Mouse (Mus musculus): ENCODE measurements around the gene Mon1a. TPM values are rescaled to one million over a fixed set of nuclear protein-coding genes. Genes with fewer than 3 reads are reported as not detected.

Mon1a gene
- total RNA-seq, 1 experiment: 5.4 TPM

GRCm38 (mm10) chr9:107864493-107864892, 23.5 kb upstream of the Mon1a start:
- Histone ChIP-seq H3K4me3 (ENCODE audit: insufficient read depth in 1 of 2, low read depth in 1 of 2, low read length in 2 of 2, poor library complexity in 1 of 2, severe bottlenecking in 1 of 2) (no peak overlapping the region), H3K4me1 (ENCODE audit: control insufficient read depth in 2 of 2, insufficient read depth in 2 of 2, low read length in 2 of 2, poor library complexity in 1 of 2) (0 out of 4 replicates have a peak, but pooled peaks cover 0 to 2% of the 10 kb centered on the region in 2 experiments), H3K36me3 (ENCODE audit: control insufficient read depth, insufficient read depth, low read length, poor library complexity, severe bottlenecking) (no peaks in the 10 kb centered on the region), H3K9me3 (ENCODE audit: control insufficient read depth, insufficient read depth, low read depth, low read length) (no peaks in the 10 kb centered on the region), H3K27ac (ENCODE audit: insufficient read depth, low read depth, low read length, poor library complexity, severe bottlenecking) (no peak overlapping the region), H3K9ac (ENCODE audit: insufficient read depth, low read depth, low read length, poor library complexity, severe bottlenecking) (no peak overlapping the region)
- in situ Hi-C loops (cut with MboI; ENCODE audit: low sequenced_read_pairs in 2 of 2, unreplicated experiment in 2 of 2): no loop called here
- TF ChIP-seq ZNF384 (IDR thresholded peaks at IDR 0.05; ENCODE audit: low read depth, low read length) (no peak), ZC3H11A (IDR thresholded peaks at IDR 0.05; ENCODE audit: borderline replicate concordance, low read depth, low read length) (no peak), HCFC1 (IDR thresholded peaks at IDR 0.05; ENCODE audit: borderline replicate concordance, insufficient read depth, low read length) (no peak), CHD2 (IDR thresholded peaks at IDR 0.05; ENCODE audit: low read depth, low read length) (no peak), MAFK (IDR thresholded peaks at IDR 0.05; ENCODE audit: insufficient read depth, low read depth, low read length) (no peak)
- DNase-seq (ENCODE audit: low read depth, low spot score): no peak

GRCm38 (mm10) chr9:107866081-107866480, 21.9 kb upstream of the Mon1a start:
- Histone ChIP-seq H3K9me3 (ENCODE audit: control insufficient read depth, insufficient read depth, low read depth, low read length) (no peaks in the 10 kb centered on the region), H3K9ac (ENCODE audit: insufficient read depth, low read depth, low read length, poor library complexity, severe bottlenecking) (no peak overlapping the region), H3K36me3 (ENCODE audit: control insufficient read depth, insufficient read depth, low read length, poor library complexity, severe bottlenecking) (no peaks in the 10 kb centered on the region; the same call in 1 of the 2 replicates), H3K27ac (ENCODE audit: insufficient read depth, low read depth, low read length, poor library complexity, severe bottlenecking) (no peak overlapping the region), H3K4me1 (ENCODE audit: control insufficient read depth in 2 of 2, insufficient read depth in 2 of 2, low read length in 2 of 2, poor library complexity in 1 of 2) (0 out of 4 replicates have a peak, but pooled peaks cover 0 to 2% of the 10 kb centered on the region in 2 experiments), H3K4me3 (ENCODE audit: insufficient read depth in 1 of 2, low read depth in 1 of 2, low read length in 2 of 2, poor library complexity in 1 of 2, severe bottlenecking in 1 of 2) (no peak overlapping the region)
- in situ Hi-C loops (cut with MboI; ENCODE audit: low sequenced_read_pairs in 2 of 2, unreplicated experiment in 2 of 2): no loop called here
- peak; percentile 13 for DNase-seq (ENCODE audit: low read depth, low spot score)
- TF ChIP-seq CHD2 (IDR thresholded peaks at IDR 0.05; ENCODE audit: low read depth, low read length): no peak
- TF ChIP-seq ZC3H11A (IDR thresholded peaks at IDR 0.05; ENCODE audit: borderline replicate concordance, low read depth, low read length): no peak
- no peak for TF ChIP-seq MAFK (IDR thresholded peaks at IDR 0.05; ENCODE audit: insufficient read depth, low read depth, low read length)
- no peak for TF ChIP-seq ZNF384 (IDR thresholded peaks at IDR 0.05; ENCODE audit: low read depth, low read length)
- no peak for TF ChIP-seq HCFC1 (IDR thresholded peaks at IDR 0.05; ENCODE audit: borderline replicate concordance, insufficient read depth, low read length)

GRCm38 (mm10) chr9:107872350-107873098, 15.4 kb upstream of the Mon1a start:
- Histone ChIP-seq H3K9me3 (ENCODE audit: control insufficient read depth, insufficient read depth, low read depth, low read length) (no peaks in the 10 kb centered on the region), H3K4me1 (ENCODE audit: control insufficient read depth in 2 of 2, insufficient read depth in 2 of 2, low read length in 2 of 2, poor library complexity in 1 of 2) (peaks cover 0 to 7% of the 10 kb centered on the region in 2 experiments; a peak in 1 of 4 replicates), H3K9ac (ENCODE audit: insufficient read depth, low read depth, low read length, poor library complexity, severe bottlenecking) (peak overlapping the region; percentile 95), H3K36me3 (ENCODE audit: control insufficient read depth, insufficient read depth, low read length, poor library complexity, severe bottlenecking) (no peaks in the 10 kb centered on the region; the same call in 1 of the 2 replicates), H3K27ac (ENCODE audit: insufficient read depth, low read depth, low read length, poor library complexity, severe bottlenecking) (peak overlapping the region; percentile 47), H3K4me3 (ENCODE audit: insufficient read depth in 1 of 2, low read depth in 1 of 2, low read length in 2 of 2, poor library complexity in 1 of 2, severe bottlenecking in 1 of 2) (peak overlapping the region; percentile 90 to 95)
- in situ Hi-C loops (cut with MboI; ENCODE audit: low sequenced_read_pairs in 2 of 2, unreplicated experiment in 2 of 2): no loop called here
- peak; percentile 83 for DNase-seq (ENCODE audit: low read depth, low spot score)
- peak; percentile 82 for TF ChIP-seq HCFC1 (IDR thresholded peaks at IDR 0.05; ENCODE audit: borderline replicate concordance, insufficient read depth, low read length)
- TF ChIP-seq ZNF384 (IDR thresholded peaks at IDR 0.05; ENCODE audit: low read depth, low read length): no peak
- TF ChIP-seq MAFK (IDR thresholded peaks at IDR 0.05; ENCODE audit: insufficient read depth, low read depth, low read length): no peak
- 0 out of 2 replicates have a peak, but pooled peaks have one; percentile 49 for TF ChIP-seq CHD2 (IDR thresholded peaks at IDR 0.05; ENCODE audit: low read depth, low read length)
- TF ChIP-seq ZC3H11A (IDR thresholded peaks at IDR 0.05; ENCODE audit: borderline replicate concordance, low read depth, low read length): no peak

GRCm38 (mm10) chr9:107873137-107873536, 14.8 kb upstream of the Mon1a start, which contains the start of gene Rbm6:
TSS of gene Rbm6 (minus strand) at chr9:107873237.
- H3K9me3 ChIP-seq (ENCODE audit: control insufficient read depth, insufficient read depth, low read depth, low read length): no peaks in the 10 kb centered on the region

More at GRCm38 (mm10) chr9:107873137-107873536, 14.8 kb upstream of the Mon1a start, which contains the start of gene Rbm6:
- Histone ChIP-seq H3K9ac (ENCODE audit: insufficient read depth, low read depth, low read length, poor library complexity, severe bottlenecking) (peak within 1 kb of the TSS; percentile 95), H3K36me3 (ENCODE audit: control insufficient read depth, insufficient read depth, low read length, poor library complexity, severe bottlenecking) (no peaks in the 10 kb centered on the region; the same call in 1 of the 2 replicates), H3K4me1 (ENCODE audit: control insufficient read depth in 2 of 2, insufficient read depth in 2 of 2, low read length in 2 of 2, poor library complexity in 1 of 2) (peaks cover 0 to 7% of the 10 kb centered on the region in 2 experiments; a peak in 1 of 4 replicates), H3K27ac (ENCODE audit: insufficient read depth, low read depth, low read length, poor library complexity, severe bottlenecking) (peak within 1 kb of the TSS; percentile 47), H3K4me3 (ENCODE audit: insufficient read depth in 1 of 2, low read depth in 1 of 2, low read length in 2 of 2, poor library complexity in 1 of 2, severe bottlenecking in 1 of 2) (peak within 1 kb of the TSS; percentile 90 to 95)
- TF ChIP-seq ZNF384 (IDR thresholded peaks at IDR 0.05; ENCODE audit: low read depth, low read length): no peak
- no peak for TF ChIP-seq ZC3H11A (IDR thresholded peaks at IDR 0.05; ENCODE audit: borderline replicate concordance, low read depth, low read length)
- TF ChIP-seq HCFC1 (IDR thresholded peaks at IDR 0.05; ENCODE audit: borderline replicate concordance, insufficient read depth, low read length): no peak
- TF ChIP-seq MAFK (IDR thresholded peaks at IDR 0.05; ENCODE audit: insufficient read depth, low read depth, low read length): no peak
- TF ChIP-seq CHD2 (IDR thresholded peaks at IDR 0.05; ENCODE audit: low read depth, low read length): no peak
- in situ Hi-C loops (cut with MboI; ENCODE audit: low sequenced_read_pairs in 2 of 2, unreplicated experiment in 2 of 2): no loop called here
- no peak for DNase-seq (ENCODE audit: low read depth, low spot score)

Measured in ES-E14 (cell line).